11 mouse cellular contexts compared by ENCODE assay signal in the genomic region with DNA sequence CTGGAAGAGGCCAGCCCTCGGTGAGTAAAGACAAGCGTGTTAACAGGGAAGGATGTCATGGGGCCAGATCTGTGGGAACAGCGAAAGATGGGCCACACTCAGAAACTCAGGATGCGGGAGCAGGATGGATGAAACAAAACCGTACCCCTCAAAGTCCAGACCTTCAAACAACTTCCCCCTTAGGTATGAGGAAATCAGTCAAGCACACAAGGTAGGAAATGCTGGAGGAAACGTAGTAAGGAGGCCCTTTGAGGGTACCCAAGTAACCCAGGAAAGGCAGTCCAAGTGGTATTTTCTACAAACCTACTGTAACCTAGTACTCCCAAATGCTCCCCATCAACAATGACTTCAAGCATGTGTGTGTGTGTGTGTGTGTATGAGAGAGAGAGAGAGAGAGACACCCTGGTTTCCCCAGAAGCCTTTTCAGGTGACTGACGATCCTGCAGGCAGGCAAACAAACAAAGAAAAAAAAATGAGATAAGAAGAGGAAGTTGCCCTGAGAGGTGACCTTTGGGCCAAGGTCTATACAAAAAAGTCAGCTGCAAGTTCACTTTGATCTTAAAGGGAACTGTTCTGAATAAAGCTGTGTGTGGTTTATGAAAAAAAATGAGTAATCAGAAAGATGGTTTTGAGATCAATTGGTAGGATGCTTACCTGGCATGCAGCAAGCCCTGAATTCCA. TPM values are rescaled to one million over a fixed set of nuclear protein-coding genes. Genes with fewer than 3 reads are reported as not detected.
DNase-seq lines count a peak whose midpoint lies in the region; TF ChIP-seq lines count a peak whose summit lies in the region.
"Had no signal": no experiment of that assay in that cellular context is flagged by ENCODE, and none has a peak within 500 bp of the region (broad histone marks: within the 10 kb centered on the region; RNA-seq: fewer than 3 reads in every experiment).

No protein-coding gene starts in this region.

- peaks cover 13% of the 10 kb centered on the region for H3K36me3 ChIP-seq in heart, adult 2 months (ENCODE audit: control insufficient read depth, insufficient read depth, low read length)
- no peaks in the 10 kb centered on the region for H3K36me3 ChIP-seq in splenic B cell, adult 2 months (ENCODE audit: control insufficient read depth, insufficient read depth, low read length, poor library complexity, severe bottlenecking)
- H3K36me3 ChIP-seq: forebrain, embryonic 15.5 days; limb, embryonic 12.5 days had no signal

- no peak for DNase-seq in heart, adult 2 months
- DNase-seq in heart, postnatal 10 days, result no peak
- peak; percentile 34 for DNase-seq in lung, postnatal 25 days (ENCODE audit: low spot score)
- DNase-seq in lung, postnatal 14 days, result no peak
- DNase-seq in induced T-regulatory cell, adult 2 months (ENCODE audit: low read depth), result peak; percentile 48
- peak; percentile 67 for DNase-seq in splenic B cell, adult 2 months (ENCODE audit: low read depth, low spot score)
- DNase-seq in cerebellum, postnatal 14 days, result no peak
- no peak for DNase-seq in testis, postnatal 14 days (ENCODE audit: low spot score)

- no peak for TF ChIP-seq POLR2A in heart, adult 2 months (IDR thresholded peaks at IDR 0.05; ENCODE audit: insufficient read depth, low read depth, low read length)

- no peak overlapping the region for H3K9ac ChIP-seq in heart, adult 2 months (ENCODE audit: low read depth, low read length)
- H3K9ac ChIP-seq: forebrain, embryonic 15.5 days; limb, embryonic 12.5 days had no signal

- TF ChIP-seq EP300 in heart, adult 2 months (IDR thresholded peaks at IDR 0.05; ENCODE audit: insufficient read depth, low read depth, low read length), result no peak

- intact Hi-C loops in heart, adult 2 months (cut with DNase I), result loop anchor here (10.0 kb wide), 1 partner anchor 583 kb away; no protein-coding TSS in a partner anchor
- intact Hi-C loops in heart, postnatal 10 days (cut with DNase I), result no loop called here

- H3K4me1 ChIP-seq in heart, adult 2 months (ENCODE audit: control insufficient read depth, insufficient read depth, low read length), result peaks cover 20% of the 10 kb centered on the region
- H3K4me1 ChIP-seq: forebrain, embryonic 15.5 days had no signal

- no peaks in the 10 kb centered on the region for H3K27me3 ChIP-seq in heart, adult 2 months (ENCODE audit: control insufficient read depth, insufficient read depth, low read length)
- H3K27me3 ChIP-seq in splenic B cell, adult 2 months (ENCODE audit: control insufficient read depth, insufficient read depth, low read length, poor library complexity, severe bottlenecking), result no peaks in the 10 kb centered on the region; the same call in 1 of the 2 replicates
- H3K27me3 ChIP-seq: forebrain, embryonic 15.5 days; limb, embryonic 12.5 days had no signal

- no peak for TF ChIP-seq CTCF in heart, adult 2 months (IDR thresholded peaks at IDR 0.05)

- H3K27ac ChIP-seq in heart, adult 2 months, result peak overlapping the region; percentile 51
- H3K27ac ChIP-seq: embryonic facial prominence, embryonic 10.5 days; forebrain, embryonic 15.5 days; limb, embryonic 12.5 days had no signal

- H3K4me3 ChIP-seq in heart, adult 2 months, result no peak overlapping the region
- H3K4me3 ChIP-seq: embryonic facial prominence, embryonic 10.5 days; forebrain, embryonic 15.5 days; limb, embryonic 12.5 days had no signal

- H3K79me2 ChIP-seq in heart, adult 2 months (replicated peaks; ENCODE audit: control insufficient read depth, insufficient read depth, low read length), result 0 out of 2 replicates have a peak, but pooled peaks cover 2% of the 10 kb centered on the region

- 56% methylated on average over 7 of the region's 7 CpGs for WGBS in heart, adult 2 months

RNA-seq across cellular contexts. Expression of a gene that starts 23.7 kb away (rescaled TPM):
- total RNA-seq in heart, adult 2 months (2021), result 10 to 100 TPM; 61.5 to 66.6 TPM
- polyA plus RNA-seq in heart, adult 2 months (2012; rRNA removed), result 29.4 and 34.1 TPM in 2 replicates
- 10 to 100 TPM; 48.8 to 50.2 TPM for total RNA-seq in heart, postnatal 10 days (2021)

RNA-seq across cellular contexts. Expression of a gene that starts 23.8 kb away (rescaled TPM):
- 10 to 100 TPM; 14.0 to 14.9 TPM for total RNA-seq in heart, adult 2 months (2021)
- polyA plus RNA-seq in heart, adult 2 months (2012; rRNA removed), result 15.8 and 23.5 TPM in 2 replicates
- total RNA-seq in heart, postnatal 10 days (2021), result 10 to 100 TPM; 21.9 to 29.2 TPM

Comparison
In these comparisons a context has a peak if more than half of its experiments do, and no peak if none do; other contexts are left out.
1. DNase-seq: peak in lung, postnatal 25 days (single experiment), induced T-regulatory cell, adult 2 months (single experiment) and splenic B cell, adult 2 months (single experiment); none in heart, adult 2 months (0 of 2), heart, postnatal 10 days (0 of 2), lung, postnatal 14 days (single experiment), cerebellum, postnatal 14 days (0 of 2) and testis, postnatal 14 days (single experiment).